Mouse (Mus musculus): ENCODE results near the gene Cdyl2.

DNA sequence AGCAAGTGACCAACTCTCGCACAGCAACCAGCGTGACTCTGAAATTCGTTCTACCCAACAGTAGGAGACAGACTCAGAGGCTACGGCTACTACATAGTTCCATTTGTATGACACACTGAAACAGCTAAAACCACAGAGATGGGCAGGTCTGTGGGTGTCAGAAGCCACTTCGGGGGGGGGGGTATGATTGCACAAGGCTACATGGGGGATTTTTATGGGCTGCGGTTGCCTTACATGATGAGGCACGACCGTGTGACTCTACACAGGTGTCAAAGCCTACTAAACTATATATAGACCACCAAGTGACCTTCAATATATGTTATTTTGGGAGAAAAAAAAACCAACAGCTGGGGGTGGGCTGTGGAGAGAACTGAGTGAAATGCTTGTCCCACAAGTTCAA, 96.8 kb downstream of the Cdyl2 start:
- TF ChIP-seq HCFC1 (IDR thresholded peaks at IDR 0.05; ENCODE audit: borderline replicate concordance, insufficient read depth, low read length) (no peak), ZC3H11A (IDR thresholded peaks at IDR 0.05; ENCODE audit: borderline replicate concordance, low read depth, low read length) (no peak), ZNF384 (IDR thresholded peaks at IDR 0.05; ENCODE audit: low read depth, low read length) (no peak), MAFK (IDR thresholded peaks at IDR 0.05; ENCODE audit: insufficient read depth, low read depth, low read length) (no peak), CHD2 (IDR thresholded peaks at IDR 0.05; ENCODE audit: low read depth, low read length) (no peak)
